Mouse (Mus musculus): ENCODE results near the gene Neurl3. TPM values are rescaled to one million over a fixed set of nuclear protein-coding genes. Genes with fewer than 3 reads are reported as not detected.
A peak's percentile ranks its signal among the peaks of the same experiment; 100 is the strongest.

The Neurl3 gene
- total RNA-seq, 1 experiment, result 0.18 TPM

- Histone ChIP-seq H3K9ac (ENCODE audit: insufficient read depth, low read depth, low read length, poor library complexity, severe bottlenecking) (no peak overlapping the region), H3K4me1 (ENCODE audit: control insufficient read depth in 2 of 2, insufficient read depth in 2 of 2, low read length in 2 of 2, poor library complexity in 1 of 2) (peaks cover 2 to 4% of the 10 kb centered on the region in 2 experiments; a peak in 2 of 4 replicates), H3K27ac (ENCODE audit: insufficient read depth, low read depth, low read length, poor library complexity, severe bottlenecking) (no peak overlapping the region), H3K36me3 (ENCODE audit: control insufficient read depth, insufficient read depth, low read length, poor library complexity, severe bottlenecking) (peaks cover 13% of the 10 kb centered on the region), H3K4me3 (ENCODE audit: insufficient read depth in 1 of 2, low read depth in 1 of 2, low read length in 2 of 2, poor library complexity in 1 of 2, severe bottlenecking in 1 of 2) (no peak overlapping the region), H3K9me3 (ENCODE audit: control insufficient read depth, insufficient read depth, low read depth, low read length) (no peaks in the 10 kb centered on the region)
- no peak for TF ChIP-seq ZNF384 (IDR thresholded peaks at IDR 0.05; ENCODE audit: low read depth, low read length)
- no peak for TF ChIP-seq MAFK (IDR thresholded peaks at IDR 0.05; ENCODE audit: insufficient read depth, low read depth, low read length)
- TF ChIP-seq ZC3H11A (IDR thresholded peaks at IDR 0.05; ENCODE audit: borderline replicate concordance, low read depth, low read length), result no peak
- TF ChIP-seq HCFC1 (IDR thresholded peaks at IDR 0.05; ENCODE audit: borderline replicate concordance, insufficient read depth, low read length), result no peak
- TF ChIP-seq CHD2 (IDR thresholded peaks at IDR 0.05; ENCODE audit: low read depth, low read length), result no peak
- in situ Hi-C loops (cut with MboI; ENCODE audit: low sequenced_read_pairs in 2 of 2, unreplicated experiment in 2 of 2), result no loop called here
- no peak for DNase-seq (ENCODE audit: low read depth, low spot score)
Observed at GRCm38 (mm10) chr1:36235057-36235639, 39.3 kb downstream of the Neurl3 start.

- in situ Hi-C loops (cut with MboI; ENCODE audit: low sequenced_read_pairs in 2 of 2, unreplicated experiment in 2 of 2), result no loop called here
- no peak for DNase-seq (ENCODE audit: low read depth, low spot score)
- no peak overlapping the region for H3K9ac ChIP-seq (ENCODE audit: insufficient read depth, low read depth, low read length, poor library complexity, severe bottlenecking)
- peaks cover 16% of the 10 kb centered on the region for H3K36me3 ChIP-seq (ENCODE audit: control insufficient read depth, insufficient read depth, low read length, poor library complexity, severe bottlenecking)
- no peak overlapping the region for H3K4me3 ChIP-seq (ENCODE audit: insufficient read depth in 1 of 2, low read depth in 1 of 2, low read length in 2 of 2, poor library complexity in 1 of 2, severe bottlenecking in 1 of 2)
- H3K4me1 ChIP-seq (ENCODE audit: control insufficient read depth in 2 of 2, insufficient read depth in 2 of 2, low read length in 2 of 2, poor library complexity in 1 of 2), result 0 out of 4 replicates have a peak, but pooled peaks cover 0 to 2% of the 10 kb centered on the region in 2 experiments
- no peaks in the 10 kb centered on the region for H3K9me3 ChIP-seq (ENCODE audit: control insufficient read depth, insufficient read depth, low read depth, low read length)
- no peak overlapping the region for H3K27ac ChIP-seq (ENCODE audit: insufficient read depth, low read depth, low read length, poor library complexity, severe bottlenecking)
- TF ChIP-seq ZNF384 (IDR thresholded peaks at IDR 0.05; ENCODE audit: low read depth, low read length), result no peak
- TF ChIP-seq HCFC1 (IDR thresholded peaks at IDR 0.05; ENCODE audit: borderline replicate concordance, insufficient read depth, low read length), result no peak
- no peak for TF ChIP-seq ZC3H11A (IDR thresholded peaks at IDR 0.05; ENCODE audit: borderline replicate concordance, low read depth, low read length)
- no peak for TF ChIP-seq MAFK (IDR thresholded peaks at IDR 0.05; ENCODE audit: insufficient read depth, low read depth, low read length)
- TF ChIP-seq CHD2 (IDR thresholded peaks at IDR 0.05; ENCODE audit: low read depth, low read length), result no peak
Observed at GRCm38 (mm10) chr1:36233218-36233617, 41.3 kb downstream of the Neurl3 start.

DNA sequence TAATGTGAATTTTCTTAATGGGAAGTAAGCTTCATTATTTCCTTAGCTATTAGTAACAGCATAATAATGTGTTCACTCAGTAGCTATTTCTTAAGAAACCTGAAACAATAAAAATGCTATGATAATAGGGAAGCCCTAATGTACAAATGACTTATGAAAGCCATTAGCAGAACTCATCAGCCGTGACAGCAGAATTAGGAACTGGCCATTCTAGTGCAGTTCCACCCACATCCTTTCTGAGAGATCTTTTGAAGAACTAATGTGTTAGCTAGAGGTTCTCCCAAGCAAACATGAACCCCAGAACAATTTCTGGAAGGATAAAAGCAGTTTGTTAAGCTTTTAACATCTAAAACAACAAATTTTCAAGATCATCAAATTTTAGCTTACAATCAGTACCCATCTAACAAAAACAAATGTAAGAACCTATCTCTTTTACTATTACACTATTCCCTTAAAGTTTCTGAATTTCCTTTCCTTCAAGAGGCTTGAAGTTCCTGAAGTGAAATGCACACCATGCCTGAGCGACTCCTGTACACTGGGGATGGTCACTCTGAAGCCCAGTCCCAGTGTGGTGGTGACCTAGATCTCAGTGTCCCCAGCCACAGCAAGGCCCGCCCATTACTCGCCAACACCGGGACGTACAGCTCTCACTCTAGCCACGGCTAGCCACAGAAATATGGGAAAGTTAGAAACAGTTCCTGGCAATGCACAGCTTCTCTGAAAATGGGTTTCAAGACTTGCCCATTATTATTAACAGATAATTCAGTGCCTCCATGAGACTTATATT is 43.4 kb downstream of the Neurl3 start:
- in situ Hi-C loops (cut with MboI; ENCODE audit: low sequenced_read_pairs in 2 of 2, unreplicated experiment in 2 of 2), result no loop called here
- TF ChIP-seq CHD2 (IDR thresholded peaks at IDR 0.05; ENCODE audit: low read depth, low read length), result no peak
- Histone ChIP-seq H3K9ac (ENCODE audit: insufficient read depth, low read depth, low read length, poor library complexity, severe bottlenecking) (no peak overlapping the region), H3K9me3 (ENCODE audit: control insufficient read depth, insufficient read depth, low read depth, low read length) (no peaks in the 10 kb centered on the region), H3K4me1 (ENCODE audit: control insufficient read depth in 2 of 2, insufficient read depth in 2 of 2, low read length in 2 of 2, poor library complexity in 1 of 2) (no peaks in the 10 kb centered on the region), H3K27ac (ENCODE audit: insufficient read depth, low read depth, low read length, poor library complexity, severe bottlenecking) (no peak overlapping the region), H3K36me3 (ENCODE audit: control insufficient read depth, insufficient read depth, low read length, poor library complexity, severe bottlenecking) (peaks cover 21% of the 10 kb centered on the region), H3K4me3 (ENCODE audit: insufficient read depth in 1 of 2, low read depth in 1 of 2, low read length in 2 of 2, poor library complexity in 1 of 2, severe bottlenecking in 1 of 2) (no peak overlapping the region)
- DNase-seq (ENCODE audit: low read depth, low spot score), result no peak

- Histone ChIP-seq H3K9ac (ENCODE audit: insufficient read depth, low read depth, low read length, poor library complexity, severe bottlenecking) (no peak overlapping the region), H3K4me3 (ENCODE audit: insufficient read depth in 1 of 2, low read depth in 1 of 2, low read length in 2 of 2, poor library complexity in 1 of 2, severe bottlenecking in 1 of 2) (no peak overlapping the region), H3K9me3 (ENCODE audit: control insufficient read depth, insufficient read depth, low read depth, low read length) (no peaks in the 10 kb centered on the region), H3K36me3 (ENCODE audit: control insufficient read depth, insufficient read depth, low read length, poor library complexity, severe bottlenecking) (peaks cover 18% of the 10 kb centered on the region), H3K27ac (ENCODE audit: insufficient read depth, low read depth, low read length, poor library complexity, severe bottlenecking) (peak overlapping the region; percentile 40; the same call in 1 of the 2 replicates), H3K4me1 (ENCODE audit: control insufficient read depth in 2 of 2, insufficient read depth in 2 of 2, low read length in 2 of 2, poor library complexity in 1 of 2) (no peaks in the 10 kb centered on the region)
- TF ChIP-seq MAFK (IDR thresholded peaks at IDR 0.05; ENCODE audit: insufficient read depth, low read depth, low read length), result no peak
- TF ChIP-seq ZC3H11A (IDR thresholded peaks at IDR 0.05; ENCODE audit: borderline replicate concordance, low read depth, low read length), result no peak
- no peak for TF ChIP-seq CHD2 (IDR thresholded peaks at IDR 0.05; ENCODE audit: low read depth, low read length)
- no peak for TF ChIP-seq HCFC1 (IDR thresholded peaks at IDR 0.05; ENCODE audit: borderline replicate concordance, insufficient read depth, low read length)
- TF ChIP-seq ZNF384 (IDR thresholded peaks at IDR 0.05; ENCODE audit: low read depth, low read length), result no peak
- DNase-seq (ENCODE audit: low read depth, low spot score), result no peak
- in situ Hi-C loops (cut with MboI; ENCODE audit: low sequenced_read_pairs in 2 of 2, unreplicated experiment in 2 of 2), result no loop called here
Observed at GRCm38 (mm10) chr1:36228461-36228860, 46.0 kb downstream of the Neurl3 start.
